Mouse (Mus musculus) frontal cortex, postnatal 36 days (tissue): Measurements from ENCODE around the gene Edil3.

Source experiments
- DNase-seq, 2 experiments: peaks; one replicate each; pipeline ENCODE4 v3.0.0; 2022; ENCODE audit warnings: low spot score in 2 of 2

The Edil3 gene

GRCm38 (mm10) chr13:88821440-88822331 lies at the start of gene Edil3:
Gene Edil3 (plus strand): TSS chr13:88821472.
- DNase-seq = peak; percentile 60 to 63

- DNase-seq = no peak
Measured at GRCm38 (mm10) chr13:88799186-88799585, 22.1 kb upstream of the Edil3 start.

GRCm38 (mm10) chr13:88801006-88801405 lies 20.3 kb upstream of the Edil3 start:
- no peak for DNase-seq

- DNase-seq = no peak
Measured at GRCm38 (mm10) chr13:88805838-88806237, 15.4 kb upstream of the Edil3 start.

- no peak for DNase-seq
Measured at GRCm38 (mm10) chr13:88806269-88806668, 15.0 kb upstream of the Edil3 start.

GRCm38 (mm10) chr13:88810097-88810496 lies 11.2 kb upstream of the Edil3 start:
- no peak for DNase-seq

GRCm38 (mm10) chr13:88820686-88821308 lies 475 bp upstream of the Edil3 start:
- DNase-seq = peak; percentile 13 to 30

- peak; percentile 24 to 36 for DNase-seq
Measured at GRCm38 (mm10) chr13:88822332-88822895, 1.1 kb downstream of the Edil3 start.

- DNase-seq = peak; percentile 57 to 60
Measured at GRCm38 (mm10) chr13:88822976-88823521, 1.8 kb downstream of the Edil3 start.

GRCm38 (mm10) chr13:88823522-88824419 lies 2.5 kb downstream of the Edil3 start:
- peak; percentile 50 to 57 for DNase-seq

- DNase-seq = no peak
Measured at GRCm38 (mm10) chr13:88824441-88824840, 3.2 kb downstream of the Edil3 start.

GRCm38 (mm10) chr13:88828362-88828761 lies 7.1 kb downstream of the Edil3 start:
- DNase-seq = no peak

GRCm38 (mm10) chr13:88833732-88834131 lies 12.5 kb downstream of the Edil3 start:
- no peak for DNase-seq

GRCm38 (mm10) chr13:88849739-88850138 lies 28.5 kb downstream of the Edil3 start:
- no peak for DNase-seq

- no peak for DNase-seq
Measured at GRCm38 (mm10) chr13:88879960-88880359, 58.7 kb downstream of the Edil3 start.

GRCm38 (mm10) chr13:88890728-88891127 lies 69.5 kb downstream of the Edil3 start:
- no peak for DNase-seq

GRCm38 (mm10) chr13:88900046-88900445 lies 78.8 kb downstream of the Edil3 start:
- no peak for DNase-seq

GRCm38 (mm10) chr13:88907405-88907804 lies 86.1 kb downstream of the Edil3 start:
- DNase-seq = no peak

GRCm38 (mm10) chr13:88908187-88908586 lies 86.9 kb downstream of the Edil3 start:
- no peak for DNase-seq

GRCm38 (mm10) chr13:88916503-88916902 lies 95.2 kb downstream of the Edil3 start:
- DNase-seq = no peak

GRCm38 (mm10) chr13:88929626-88930025 lies 108.4 kb downstream of the Edil3 start:
- DNase-seq = no peak
